Mouse (Mus musculus): ENCODE data around the gene Gdf2.

DNA sequence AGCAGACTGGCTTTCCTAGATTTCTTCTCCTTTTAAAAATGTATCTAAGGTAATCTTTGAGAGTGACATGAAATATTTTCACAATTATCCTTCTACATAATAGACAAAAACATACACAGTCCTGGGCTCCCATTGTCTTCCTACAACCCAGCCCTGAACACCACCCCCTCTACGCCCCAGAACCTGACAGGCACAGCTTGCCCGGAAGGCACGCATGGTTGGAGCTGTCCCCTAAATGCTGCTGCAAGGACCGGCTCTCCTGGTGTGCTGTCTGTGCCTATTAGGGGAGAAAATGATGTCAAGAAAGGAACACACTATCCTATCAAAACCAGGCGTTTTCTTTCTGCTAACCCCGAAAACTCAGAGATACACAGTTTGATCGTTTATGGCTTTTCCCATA is 36.9 kb downstream of the Gdf2 start:
- TF ChIP-seq CTCF (IDR thresholded peaks at IDR 0.05; ENCODE audit: borderline replicate concordance, control insufficient read depth, extremely low read depth, insufficient read depth, low read length, poor library complexity) (no peak), POLR2A (IDR thresholded peaks at IDR 0.05; ENCODE audit: control insufficient read depth, extremely low read depth, insufficient read depth, low read length, poor library complexity) (no peak)
